Mouse (Mus musculus): ENCODE results near the gene Masp2.

Masp2 gene

GRCm38 (mm10) chr4:148638302-148638701, 35.9 kb downstream of the Masp2 start:
- no peak for DNase-seq (ENCODE audit: low spot score in 2 of 2)

GRCm38 (mm10) chr4:148639455-148639854, 37.1 kb downstream of the Masp2 start:
- no peak for DNase-seq (ENCODE audit: low spot score in 2 of 2)

- no peak for DNase-seq (ENCODE audit: low spot score in 2 of 2)
Observed at GRCm38 (mm10) chr4:148641121-148641520, 38.8 kb downstream of the Masp2 start.

GRCm38 (mm10) chr4:148643291-148644156, 41.2 kb downstream of the Masp2 start, which contains the start of gene Gm572:
Gm572 (plus strand) TSS chr4:148643317.
- DNase-seq (ENCODE audit: low spot score in 2 of 2): no peak

GRCm38 (mm10) chr4:148644157-148644511, 41.8 kb downstream of the Masp2 start:
- DNase-seq (ENCODE audit: low spot score in 2 of 2): peak; percentile 46 to 63

- no peak for DNase-seq (ENCODE audit: low spot score in 2 of 2)
Observed at GRCm38 (mm10) chr4:148644926-148645325, 42.6 kb downstream of the Masp2 start.

GRCm38 (mm10) chr4:148646616-148647015, 44.3 kb downstream of the Masp2 start:
- no peak for DNase-seq (ENCODE audit: low spot score in 2 of 2)

GRCm38 (mm10) chr4:148649309-148649708, 47.0 kb downstream of the Masp2 start:
- no peak for DNase-seq (ENCODE audit: low spot score in 2 of 2)

GRCm38 (mm10) chr4:148651045-148651444, 48.7 kb downstream of the Masp2 start:
- no peak for DNase-seq (ENCODE audit: low spot score in 2 of 2)

GRCm38 (mm10) chr4:148654701-148655398, 52.5 kb downstream of the Masp2 start:
- peak in 1 of 2 experiments; percentile 26 for DNase-seq (ENCODE audit: low spot score in 2 of 2)

GRCm38 (mm10) chr4:148656691-148657258, 54.4 kb downstream of the Masp2 start:
- DNase-seq (ENCODE audit: low spot score in 2 of 2): no peak

- DNase-seq (ENCODE audit: low spot score in 2 of 2): no peak
Observed at GRCm38 (mm10) chr4:148657776-148658175, 55.4 kb downstream of the Masp2 start.

GRCm38 (mm10) chr4:148660174-148660573, 57.8 kb downstream of the Masp2 start:
- no peak for DNase-seq (ENCODE audit: low spot score in 2 of 2)

- peak; percentile 44 to 56 for DNase-seq (ENCODE audit: low spot score in 2 of 2)
Observed at GRCm38 (mm10) chr4:148662168-148662965, 60.0 kb downstream of the Masp2 start.

GRCm38 (mm10) chr4:148663326-148663725, 61.0 kb downstream of the Masp2 start:
- DNase-seq (ENCODE audit: low spot score in 2 of 2): no peak

- DNase-seq (ENCODE audit: low spot score in 2 of 2): no peak
Observed at GRCm38 (mm10) chr4:148664021-148664420, 61.7 kb downstream of the Masp2 start.

Data from spleen, postnatal 14 days (tissue).